Mouse (Mus musculus) heart, embryonic 16.5 days (tissue): ENCODE data around the gene Chrm3. TPM values are rescaled to one million over a fixed set of nuclear protein-coding genes. Genes with fewer than 3 reads are reported as not detected.

Experiments used
- ATAC-seq: fragments of 200-750 bp; cut with Nextera tagmentation; replicated peaks from 2 replicates; pipeline ENCODE4 v1.8.0; 2017; ENCODE audit warnings: moderate number of reproducible peaks; ENCODE audit not compliant: insufficient read depth, low FRiP score; ENCODE audit errors: extremely low read depth
- H3K27ac ChIP-seq: fragments of 300-500 bp; sonication (generic); 2 replicates; pipeline ENCODE4 v1.5.1; 2014; ENCODE audit warnings: mild to moderate bottlenecking, low read length, control low read depth, moderate library complexity
- H3K27me3 ChIP-seq: fragments of 300-500 bp; sonication (generic); 2 replicates; pipeline ENCODE4 v1.6.1; 2014; ENCODE audit warnings: low read length, mixed read lengths; ENCODE audit not compliant: control insufficient read depth, insufficient read depth
- H3K36me3 ChIP-seq: fragments of 300-500 bp; sonication (generic); 2 replicates; pipeline ENCODE4 v1.6.1; 2014; ENCODE audit not compliant: control insufficient read depth, insufficient read depth
- H3K4me1 ChIP-seq: fragments of 300-500 bp; sonication (generic); 2 replicates; pipeline ENCODE4 v1.6.1; 2014; ENCODE audit warnings: low read length, mixed read lengths; ENCODE audit not compliant: control insufficient read depth, insufficient read depth
- H3K4me2 ChIP-seq: fragments of 300-500 bp; sonication (generic); 2 replicates; pipeline ENCODE4 v1.6.1; 2014; ENCODE audit warnings: low read depth, mild to moderate bottlenecking, control low read depth, low read length
- H3K4me3 ChIP-seq: fragments of 300-500 bp; sonication (generic); 2 replicates; pipeline ENCODE4 v1.5.1; 2014; ENCODE audit warnings: mild to moderate bottlenecking, control low read depth, low read length
- H3K9ac ChIP-seq: fragments of 300-500 bp; sonication (generic); 2 replicates; pipeline ENCODE4 v1.6.1; 2014; ENCODE audit warnings: low read length, control low read depth
- H3K9me3 ChIP-seq: fragments of 300-500 bp; sonication (generic); replicated peaks from 2 replicates; pipeline ENCODE4 v1.6.1; 2016; ENCODE audit warnings: low read length; ENCODE audit not compliant: control insufficient read depth
- WGBS: fragments of 180-500 bp; shearing (Covaris S2); extraction: QIAGEN DNeasy Blood & Tissue Kit; methylation state at CpG from one replicate; pipeline ENCODE4 v1.1.7; 2014; 5-methylcytosine and 5-hydroxymethylcytosine counted together
- polyA plus RNA-seq: library from polyadenylated mRNA; unstranded; fragments of >200 nt; fragmentation: Nextera tagmentation; extraction: Ambion mirVana; gene quantifications from 2 replicates; pipeline ENCODE4 v1.2.1, GENCODE M21; 2015

The Chrm3 gene
- polyA plus RNA-seq, 1 experiment from 2014 or later = 0.42 TPM

DNA sequence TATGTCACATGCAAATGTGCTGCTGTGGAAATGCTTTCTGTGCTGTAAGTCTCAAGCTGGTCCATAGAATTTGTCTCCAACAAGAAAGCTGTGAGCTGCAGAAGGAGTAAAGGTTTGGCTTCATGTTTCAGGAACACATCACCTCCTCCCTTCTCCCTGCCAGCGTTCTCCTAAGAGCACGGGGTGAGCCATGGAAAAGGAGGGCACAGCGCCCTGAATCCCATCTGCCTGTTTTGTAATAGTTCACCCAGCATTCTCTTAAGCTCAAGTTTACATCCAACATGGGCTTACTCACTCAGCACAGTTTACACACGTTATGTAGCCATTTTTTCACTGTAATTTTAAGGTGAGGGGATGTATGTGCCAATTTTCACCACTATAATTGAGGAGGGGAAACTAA lies 220.1 kb downstream of the Chrm3 start:
- no peak for ATAC-seq

DNA sequence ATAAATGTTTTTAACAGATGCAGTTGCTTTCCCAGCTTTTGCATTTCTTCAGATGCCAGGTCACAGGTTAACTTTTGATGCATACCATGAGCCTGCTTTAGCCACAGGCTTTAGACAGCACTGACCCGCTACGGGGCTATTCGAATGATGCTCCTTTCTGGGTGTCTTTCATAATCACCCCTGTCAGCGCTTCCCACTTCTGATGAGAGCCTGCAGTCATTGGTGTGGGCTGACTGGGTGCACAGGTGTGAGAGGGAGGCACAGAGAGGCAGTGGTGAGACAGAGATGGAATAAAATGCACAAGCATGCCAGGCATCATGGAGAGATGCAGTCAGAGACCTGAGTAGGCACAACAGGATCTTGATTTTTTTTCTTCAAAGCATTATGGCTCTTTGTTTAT lies 221.8 kb downstream of the Chrm3 start:
- 73% methylated on average over 4 of the region's 4 CpGs for WGBS
- no peak for ATAC-seq

More for the DNA sequence above, 220.1 kb downstream of the Chrm3 start:
- no peak overlapping the region for H3K27ac ChIP-seq
- no peaks in the 10 kb centered on the region for H3K27me3 ChIP-seq
- no peaks in the 10 kb centered on the region for H3K36me3 ChIP-seq
- no peaks in the 10 kb centered on the region for H3K9me3 ChIP-seq
- no peak overlapping the region for H3K4me3 ChIP-seq
- WGBS = 70% methylated on average over 4 of the region's 4 CpGs
- no peak overlapping the region for H3K4me2 ChIP-seq
- H3K9ac ChIP-seq = no peak overlapping the region
- no peaks in the 10 kb centered on the region for H3K4me1 ChIP-seq

DNA sequence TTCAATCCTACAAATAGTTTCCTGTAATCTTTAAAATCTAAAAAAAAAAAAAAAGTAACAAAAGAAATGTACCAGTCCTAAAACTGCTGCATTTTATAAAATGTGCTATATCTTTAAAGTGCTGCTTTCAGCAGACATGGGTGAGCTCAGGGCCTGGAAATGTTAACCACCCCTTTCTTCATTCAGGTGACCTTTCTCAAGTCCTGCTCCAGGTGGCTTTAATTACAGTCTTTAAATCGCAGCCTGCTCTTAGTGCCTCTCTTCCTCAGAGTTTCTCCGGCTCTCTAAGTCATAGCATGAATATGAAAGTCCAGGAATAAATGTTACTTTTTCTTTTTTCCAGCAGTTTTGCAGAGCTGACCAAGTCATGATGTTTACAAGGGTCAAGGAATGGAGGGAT lies 229.6 kb downstream of the Chrm3 start:
- Histone ChIP-seq H3K4me2 (no peak overlapping the region), H3K9me3 (no peaks in the 10 kb centered on the region), H3K9ac (no peak overlapping the region), H3K4me1 (no peaks in the 10 kb centered on the region), H3K36me3 (no peaks in the 10 kb centered on the region), H3K27ac (no peak overlapping the region), H3K27me3 (no peaks in the 10 kb centered on the region), H3K4me3 (no peak overlapping the region)
- no peak for ATAC-seq
- WGBS = 68% methylated on average over 2 of the region's 2 CpGs

More for the DNA sequence above, 221.8 kb downstream of the Chrm3 start:
- Histone ChIP-seq H3K4me1 (no peaks in the 10 kb centered on the region), H3K4me3 (no peak overlapping the region), H3K36me3 (no peaks in the 10 kb centered on the region), H3K27ac (no peak overlapping the region), H3K9ac (no peak overlapping the region), H3K27me3 (no peaks in the 10 kb centered on the region), H3K4me2 (no peak overlapping the region), H3K9me3 (no peaks in the 10 kb centered on the region)

DNA sequence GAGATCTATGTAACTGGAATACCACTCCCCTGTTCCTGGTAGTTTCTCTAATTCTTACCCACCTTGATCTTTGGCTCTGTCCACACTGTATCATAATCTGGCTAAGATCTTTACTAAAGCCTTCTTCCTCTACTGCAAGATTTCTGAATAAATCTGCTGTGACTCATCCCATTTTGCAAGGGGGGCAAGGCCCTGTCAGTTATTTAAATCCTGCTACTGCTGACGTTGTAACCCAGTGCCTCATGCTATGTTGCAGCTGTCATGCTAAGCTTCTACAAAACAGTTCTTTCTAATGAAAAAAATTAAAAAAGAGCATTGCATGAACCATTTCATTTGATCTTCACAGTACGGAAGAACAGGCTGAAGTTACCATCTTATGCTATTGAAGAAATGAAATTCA lies 248.4 kb downstream of the Chrm3 start:
- Histone ChIP-seq H3K4me2 (no peak overlapping the region), H3K27ac (no peak overlapping the region), H3K9ac (no peak overlapping the region)

DNA sequence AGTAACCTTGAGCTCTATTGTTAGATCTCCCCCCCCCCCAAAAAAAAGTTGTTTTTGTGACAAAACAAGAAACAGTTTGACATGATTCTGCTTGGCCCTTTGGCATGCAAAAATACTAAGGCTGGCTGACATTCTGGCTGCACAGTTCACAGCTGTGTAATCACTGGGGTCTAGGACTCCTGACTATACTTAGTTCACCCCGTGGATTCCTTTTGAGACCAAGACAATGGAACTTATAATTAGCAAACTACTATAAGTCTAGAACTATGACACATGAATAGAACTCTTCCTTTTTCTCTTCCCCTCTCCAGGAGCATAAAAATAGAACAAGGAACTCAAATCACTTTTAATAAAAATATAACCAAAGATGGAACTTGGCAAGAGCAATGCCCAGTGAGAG lies 251.1 kb downstream of the Chrm3 start:
- ATAC-seq = no peak
- Histone ChIP-seq H3K4me2 (no peak overlapping the region), H3K9me3 (no peaks in the 10 kb centered on the region), H3K4me3 (no peak overlapping the region), H3K27ac (no peak overlapping the region), H3K4me1 (peaks cover 4% of the 10 kb centered on the region; the same call in 1 of the 2 replicates), H3K9ac (no peak overlapping the region), H3K36me3 (no peaks in the 10 kb centered on the region), H3K27me3 (no peaks in the 10 kb centered on the region)
- 21% methylated on average over 1 of the region's 1 CpGs for WGBS

More for the DNA sequence above, 248.4 kb downstream of the Chrm3 start:
- 59% methylated on average over 2 of the region's 2 CpGs for WGBS
- H3K9me3 ChIP-seq = no peaks in the 10 kb centered on the region
- no peak for ATAC-seq
- H3K27me3 ChIP-seq = no peaks in the 10 kb centered on the region
- no peak overlapping the region for H3K4me3 ChIP-seq
- H3K36me3 ChIP-seq = no peaks in the 10 kb centered on the region
- peaks cover 4% of the 10 kb centered on the region; the same call in 1 of the 2 replicates for H3K4me1 ChIP-seq

DNA sequence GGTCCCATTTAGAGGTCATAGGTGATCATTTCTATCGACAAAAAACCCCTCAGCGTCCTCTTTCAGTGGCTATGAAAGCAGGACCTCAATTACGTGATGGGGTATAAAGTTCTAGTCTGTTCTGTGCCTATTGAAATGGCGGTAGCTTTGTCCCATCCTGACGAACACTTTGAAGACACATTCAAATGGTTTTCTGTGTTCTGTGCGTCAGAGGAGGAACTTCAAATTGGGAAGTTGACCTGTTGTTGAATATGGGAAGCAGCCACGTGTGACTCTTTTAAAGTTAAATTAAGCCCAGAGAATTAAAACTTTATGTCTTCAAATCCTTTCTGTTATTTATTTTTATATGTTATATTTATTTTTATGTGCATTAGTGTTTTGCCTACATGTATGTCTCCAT lies 253.3 kb downstream of the Chrm3 start:
- no peaks in the 10 kb centered on the region for H3K36me3 ChIP-seq
- H3K9me3 ChIP-seq = no peaks in the 10 kb centered on the region
- no peak overlapping the region for H3K4me3 ChIP-seq
- H3K4me1 ChIP-seq = peaks cover 4% of the 10 kb centered on the region; the same call in 1 of the 2 replicates
- WGBS = 82% methylated on average over 7 of the region's 7 CpGs
- H3K9ac ChIP-seq = no peak overlapping the region
- H3K4me2 ChIP-seq = no peak overlapping the region
- H3K27me3 ChIP-seq = no peaks in the 10 kb centered on the region
- ATAC-seq = no peak
- H3K27ac ChIP-seq = no peak overlapping the region

DNA sequence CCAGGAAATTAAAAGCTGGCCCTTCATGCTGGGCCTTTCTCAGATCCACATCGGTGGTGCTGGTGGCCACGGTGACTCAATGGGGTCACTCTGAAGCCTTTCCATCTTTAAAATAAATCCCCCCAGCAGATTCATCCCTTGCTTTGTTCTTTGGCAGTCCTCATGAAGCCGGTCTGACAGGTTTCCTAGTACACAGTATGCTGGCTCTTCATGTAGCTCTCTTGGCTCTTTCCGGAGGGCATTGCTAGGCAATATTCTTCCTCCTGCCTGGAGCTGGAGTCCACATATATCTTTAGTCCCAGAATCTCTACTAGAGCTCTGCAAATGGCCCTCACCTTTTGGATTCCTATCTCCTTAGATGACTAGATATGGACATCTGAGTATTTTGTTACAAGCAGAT lies 269.9 kb downstream of the Chrm3 start:
- Histone ChIP-seq H3K27ac (no peak overlapping the region), H3K27me3 (no peaks in the 10 kb centered on the region), H3K9me3 (no peaks in the 10 kb centered on the region), H3K4me3 (no peak overlapping the region), H3K9ac (no peak overlapping the region), H3K4me2 (no peak overlapping the region), H3K4me1 (no peaks in the 10 kb centered on the region), H3K36me3 (no peaks in the 10 kb centered on the region)
- 77% methylated on average over 4 of the region's 4 CpGs for WGBS
- ATAC-seq = no peak

DNA sequence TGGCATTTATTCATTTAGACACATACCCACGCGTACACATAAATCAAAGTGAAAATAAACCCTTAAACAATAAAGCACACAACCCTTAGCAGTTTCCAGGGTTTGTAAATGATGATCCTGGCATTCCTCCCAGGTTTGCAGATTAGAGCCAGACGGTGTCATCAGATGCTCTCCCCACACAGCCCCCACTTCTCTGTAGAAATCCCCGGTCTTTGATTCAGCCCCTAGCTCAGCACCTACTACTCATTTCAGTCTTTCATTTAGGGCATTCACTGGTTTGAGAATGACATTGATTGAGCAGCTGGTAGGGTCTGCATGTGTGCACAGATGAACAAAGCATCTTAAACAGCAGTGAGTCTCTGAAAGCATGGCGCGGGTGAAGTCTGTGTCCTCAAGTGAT lies 274.3 kb downstream of the Chrm3 start:
- no peaks in the 10 kb centered on the region for H3K36me3 ChIP-seq
- H3K4me3 ChIP-seq = no peak overlapping the region
- H3K4me2 ChIP-seq = no peak overlapping the region
- no peak overlapping the region for H3K27ac ChIP-seq
- H3K9ac ChIP-seq = no peak overlapping the region
- no peaks in the 10 kb centered on the region for H3K9me3 ChIP-seq
- H3K4me1 ChIP-seq = no peaks in the 10 kb centered on the region
- no peak for ATAC-seq
- no peaks in the 10 kb centered on the region for H3K27me3 ChIP-seq
- WGBS = 76% methylated on average over 6 of the region's 6 CpGs

DNA sequence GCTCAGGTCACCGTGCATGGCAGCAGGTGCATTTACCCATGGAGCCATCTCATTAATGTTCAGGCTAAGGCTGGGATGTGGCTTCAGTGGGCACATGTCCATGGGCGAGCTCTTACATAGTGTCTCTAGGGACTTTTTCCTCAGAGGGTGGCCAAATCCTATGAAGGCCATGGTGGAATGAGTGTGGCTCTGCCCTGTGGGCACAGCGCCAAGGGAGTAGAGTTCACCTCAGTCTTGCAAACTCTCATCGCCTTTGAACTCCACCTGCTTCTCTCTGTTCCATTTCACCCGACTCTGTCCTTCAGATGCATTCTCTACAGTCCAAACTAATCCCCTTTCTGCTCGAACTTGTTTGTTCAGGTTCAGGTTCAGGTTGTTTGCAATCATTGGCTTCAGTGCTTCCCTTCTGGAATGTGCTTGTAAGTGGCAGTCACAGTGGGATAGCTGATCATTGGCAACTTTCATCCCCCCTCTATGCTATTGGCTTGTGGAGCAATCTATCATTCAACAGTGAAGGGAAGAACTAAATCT lies 278.7 kb downstream of the Chrm3 start:
- H3K9ac ChIP-seq = no peak overlapping the region
- WGBS = 78% methylated on average over 6 of the region's 6 CpGs
- H3K36me3 ChIP-seq = no peaks in the 10 kb centered on the region
- ATAC-seq = no peak
- H3K4me3 ChIP-seq = no peak overlapping the region
- H3K27ac ChIP-seq = no peak overlapping the region
- H3K9me3 ChIP-seq = no peaks in the 10 kb centered on the region
- H3K4me1 ChIP-seq = no peaks in the 10 kb centered on the region
- no peak overlapping the region for H3K4me2 ChIP-seq
- no peaks in the 10 kb centered on the region for H3K27me3 ChIP-seq
